Mouse (Mus musculus): Measurements from ENCODE around the gene Sult1a1. TPM values are rescaled to one million over a fixed set of nuclear protein-coding genes. Genes with fewer than 3 reads are reported as not detected.
"Not testable (repeated sequence)": the region's sequence is repeated elsewhere in the genome, so short reads cannot be mapped to it uniquely, and the experiment has no call there.

Sult1a1 gene
- total and polyA plus RNA-seq, 2 experiments, result 566 to 727 TPM

DNA sequence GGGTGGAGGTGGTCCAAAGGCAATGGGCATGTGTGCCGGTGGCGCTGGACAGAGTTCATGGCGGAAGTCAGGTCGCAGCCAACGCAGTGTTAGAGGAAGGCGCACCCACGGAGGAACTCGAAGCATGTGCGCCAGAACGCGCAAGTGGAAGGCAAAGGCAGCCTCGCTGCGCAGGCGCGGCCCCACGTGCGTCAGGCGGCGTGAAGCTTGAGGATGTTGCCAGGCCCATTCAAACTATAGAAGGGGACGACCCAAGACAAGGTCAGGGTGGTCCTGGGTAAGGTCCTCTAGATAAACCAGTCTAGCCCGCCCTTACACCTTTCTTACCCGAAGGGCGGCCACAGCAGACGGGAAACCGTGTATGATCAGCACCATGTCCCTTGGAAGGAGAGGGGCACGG, 16.2 kb upstream of the Sult1a1 start:
- Histone ChIP-seq H3K27me3 (ENCODE audit: control insufficient read depth, insufficient read depth, low read length) (no peaks in the 10 kb centered on the region), H3K79me2 (ENCODE audit: control insufficient read depth, insufficient read depth, low read length) (peaks cover 7% of the 10 kb centered on the region; the same call in 1 of the 2 replicates), H3K36me3 (ENCODE audit: control insufficient read depth, insufficient read depth, low read length) (no peaks in the 10 kb centered on the region), H3K4me1 (ENCODE audit: control insufficient read depth, insufficient read depth, low read length) (peaks cover 35% of the 10 kb centered on the region), H3K4me3 (ENCODE audit: insufficient read depth, low read depth, low read length) (no peak overlapping the region), H3K27ac (replicated peaks; ENCODE audit: insufficient read depth, low read depth, low read length) (no peak overlapping the region), H3K9ac (ENCODE audit: low read depth, low read length) (no peak overlapping the region)
- no peak for DNase-seq (ENCODE audit: extremely low read depth, low read depth, low spot score)
- 94% methylated on average over 26 of the region's 26 CpGs for WGBS
- TF ChIP-seq POLR2A (IDR thresholded peaks at IDR 0.05; ENCODE audit: extremely low read depth, insufficient read depth, low read length) (no peak), CTCF (IDR thresholded peaks at IDR 0.05; ENCODE audit: low read depth, low read length) (no peak)

DNA sequence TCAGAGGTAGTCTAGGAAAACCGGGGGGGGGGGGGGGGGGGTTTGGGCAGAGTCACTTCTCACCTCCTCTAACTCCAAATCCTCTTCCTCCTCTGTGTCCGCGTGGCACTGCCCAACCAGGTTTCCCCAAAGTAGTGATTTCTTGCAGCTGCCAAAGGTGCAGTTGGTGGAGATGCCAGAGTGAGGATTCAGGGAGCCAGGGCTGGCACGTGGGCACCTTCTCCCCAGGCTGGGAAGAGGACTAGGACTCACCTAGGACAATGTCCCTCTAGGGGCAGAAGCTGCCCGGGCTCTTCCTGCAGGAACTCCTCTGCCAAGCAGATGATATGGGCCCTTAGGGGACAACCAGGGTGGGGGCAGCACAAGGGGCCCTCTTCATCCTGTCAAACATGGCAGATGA, 15.4 kb upstream of the Sult1a1 start:
- Histone ChIP-seq H3K27ac (replicated peaks; ENCODE audit: insufficient read depth, low read depth, low read length) (peak overlapping the region; percentile 22), H3K79me2 (ENCODE audit: control insufficient read depth, insufficient read depth, low read length) (peaks cover 7% of the 10 kb centered on the region; the same call in 1 of the 2 replicates), H3K9ac (ENCODE audit: low read depth, low read length) (no peak overlapping the region), H3K4me3 (ENCODE audit: insufficient read depth, low read depth, low read length) (no peak overlapping the region), H3K36me3 (ENCODE audit: control insufficient read depth, insufficient read depth, low read length) (no peaks in the 10 kb centered on the region), H3K27me3 (ENCODE audit: control insufficient read depth, insufficient read depth, low read length) (no peaks in the 10 kb centered on the region), H3K4me1 (ENCODE audit: control insufficient read depth, insufficient read depth, low read length) (peaks cover 31% of the 10 kb centered on the region)
- WGBS, result 30% methylated on average over 5 of the region's 5 CpGs
- TF ChIP-seq POLR2A (IDR thresholded peaks at IDR 0.05; ENCODE audit: extremely low read depth, insufficient read depth, low read length) (no peak), CTCF (IDR thresholded peaks at IDR 0.05; ENCODE audit: low read depth, low read length) (0 out of 2 replicates have a peak, but pooled peaks have one; percentile 34)
- DNase-seq (ENCODE audit: extremely low read depth, low read depth, low spot score), result peak; percentile 77

DNA sequence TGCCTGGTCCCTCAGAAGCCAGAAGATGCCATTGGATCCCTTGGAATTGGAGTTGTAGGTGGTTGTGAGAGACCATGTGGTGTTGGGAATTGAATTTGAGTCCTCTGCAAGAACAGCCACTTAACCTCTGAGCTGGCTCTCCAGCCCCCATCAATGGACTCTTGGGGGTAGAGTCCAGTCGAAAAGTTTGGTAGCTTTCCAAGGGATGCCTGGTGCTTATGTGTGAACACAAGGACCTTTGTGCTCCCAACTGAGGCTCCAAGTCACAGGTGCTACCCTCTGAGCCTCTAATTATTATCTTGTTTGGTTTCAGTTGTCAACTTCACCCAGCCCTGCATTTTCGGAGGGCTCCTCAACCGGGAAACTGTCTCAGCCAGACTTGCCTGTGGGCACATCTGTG, 14.5 kb upstream of the Sult1a1 start:
- TF ChIP-seq POLR2A (IDR thresholded peaks at IDR 0.05; ENCODE audit: extremely low read depth, insufficient read depth, low read length) (no peak), CTCF (IDR thresholded peaks at IDR 0.05; ENCODE audit: low read depth, low read length) (no peak)
- H3K36me3 ChIP-seq (ENCODE audit: control insufficient read depth, insufficient read depth, low read length), result no peaks in the 10 kb centered on the region
- no peak overlapping the region for H3K4me3 ChIP-seq (ENCODE audit: insufficient read depth, low read depth, low read length)
- H3K9ac ChIP-seq (ENCODE audit: low read depth, low read length), result peak overlapping the region; percentile 12
- H3K27me3 ChIP-seq (ENCODE audit: control insufficient read depth, insufficient read depth, low read length), result no peaks in the 10 kb centered on the region
- DNase-seq (ENCODE audit: extremely low read depth, low read depth, low spot score), result peak; percentile 97
- no peaks in the 10 kb centered on the region for H3K79me2 ChIP-seq (ENCODE audit: control insufficient read depth, insufficient read depth, low read length)
- peaks cover 29% of the 10 kb centered on the region for H3K4me1 ChIP-seq (ENCODE audit: control insufficient read depth, insufficient read depth, low read length)
- H3K27ac ChIP-seq (replicated peaks; ENCODE audit: insufficient read depth, low read depth, low read length), result peak overlapping the region; percentile 83
- 27% methylated on average over 3 of the region's 3 CpGs for WGBS

DNA sequence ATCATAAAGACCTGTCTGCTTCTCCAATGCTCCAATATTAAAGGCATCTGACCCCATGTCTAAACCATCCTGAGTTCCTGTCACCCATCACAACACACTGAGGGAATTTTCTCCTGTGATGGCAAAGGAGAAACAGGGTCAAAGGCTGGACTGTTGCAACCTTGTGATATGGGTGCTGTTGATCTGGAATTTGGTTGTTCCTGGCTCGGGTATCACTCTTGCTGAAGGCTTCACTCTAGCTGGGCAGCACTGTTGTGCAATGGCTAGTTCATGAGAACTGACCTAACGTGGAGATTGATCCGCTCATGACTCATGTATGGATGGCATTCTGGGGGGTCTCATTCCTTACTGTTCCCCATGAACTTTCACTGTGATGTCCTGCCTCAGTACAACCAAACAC, 12.8 kb upstream of the Sult1a1 start:
- TF ChIP-seq POLR2A (IDR thresholded peaks at IDR 0.05; ENCODE audit: extremely low read depth, insufficient read depth, low read length), result no peak
- no peak for TF ChIP-seq CTCF (IDR thresholded peaks at IDR 0.05; ENCODE audit: low read depth, low read length)
- 19% methylated on average over 3 of the region's 3 CpGs for WGBS
- peaks cover 26% of the 10 kb centered on the region for H3K4me1 ChIP-seq (ENCODE audit: control insufficient read depth, insufficient read depth, low read length)
- no peaks in the 10 kb centered on the region for H3K79me2 ChIP-seq (ENCODE audit: control insufficient read depth, insufficient read depth, low read length)
- H3K27me3 ChIP-seq (ENCODE audit: control insufficient read depth, insufficient read depth, low read length), result no peaks in the 10 kb centered on the region
- H3K27ac ChIP-seq (replicated peaks; ENCODE audit: insufficient read depth, low read depth, low read length), result peak overlapping the region; percentile 84
- no peak overlapping the region for H3K4me3 ChIP-seq (ENCODE audit: insufficient read depth, low read depth, low read length)
- H3K36me3 ChIP-seq (ENCODE audit: control insufficient read depth, insufficient read depth, low read length), result no peaks in the 10 kb centered on the region
- 0 out of 2 replicates have a peak overlapping the region, but pooled peaks have one; percentile 1 for H3K9ac ChIP-seq (ENCODE audit: low read depth, low read length)
- DNase-seq (ENCODE audit: extremely low read depth, low read depth, low spot score), result peak; percentile 99

DNA sequence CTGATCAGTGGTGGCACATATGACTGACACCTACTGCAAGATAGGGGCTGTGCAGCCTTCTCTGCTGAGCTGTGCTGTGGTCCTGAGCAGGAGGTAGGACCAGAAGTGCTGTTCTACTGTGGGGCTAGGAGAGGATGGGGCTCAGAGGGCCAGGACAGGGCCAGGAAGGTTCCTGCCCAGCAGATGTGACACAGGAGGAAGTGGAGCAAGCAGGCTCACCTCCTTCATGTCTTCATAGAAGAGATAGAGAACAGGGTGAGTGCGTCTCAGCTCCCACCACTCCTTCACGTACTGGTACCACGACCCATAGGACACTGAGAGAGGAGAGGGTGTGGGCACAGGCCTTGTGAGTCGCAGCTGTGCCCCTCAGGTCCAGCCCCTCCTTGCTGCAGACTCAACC, 11.9 kb upstream of the Sult1a1 start:
- not testable (repeated sequence) for DNase-seq (ENCODE audit: extremely low read depth, low read depth, low spot score); H3K79me2 ChIP-seq (ENCODE audit: control insufficient read depth, insufficient read depth, low read length); H3K36me3 ChIP-seq (ENCODE audit: control insufficient read depth, insufficient read depth, low read length); H3K27me3 ChIP-seq (ENCODE audit: control insufficient read depth, insufficient read depth, low read length); H3K4me3 ChIP-seq (ENCODE audit: insufficient read depth, low read depth, low read length); H3K9ac ChIP-seq (ENCODE audit: low read depth, low read length)
- 80% methylated on average over 4 of the region's 4 CpGs for WGBS
- Histone ChIP-seq H3K27ac (replicated peaks; ENCODE audit: insufficient read depth, low read depth, low read length) (peak overlapping the region; percentile 36), H3K4me1 (ENCODE audit: control insufficient read depth, insufficient read depth, low read length) (peaks cover 25% of the 10 kb centered on the region)

DNA sequence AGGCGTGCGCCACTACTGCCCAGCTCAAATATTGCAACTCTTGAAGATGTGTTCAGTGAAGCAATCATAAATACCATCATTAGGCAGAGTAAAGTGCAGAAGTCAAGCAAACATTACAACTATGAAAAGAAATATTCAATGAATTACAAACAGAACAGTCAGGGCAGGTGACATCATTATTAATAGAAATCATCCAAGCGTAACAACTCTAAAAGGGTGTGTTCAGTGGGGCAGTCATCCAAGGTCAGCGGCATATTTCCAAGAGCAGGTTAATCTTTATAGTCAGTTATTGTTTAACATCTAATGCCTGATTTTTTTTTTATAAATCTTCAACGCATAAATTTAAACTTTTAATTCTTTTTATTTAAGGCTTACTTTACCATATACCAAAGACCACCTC, 5.0 kb upstream of the Sult1a1 start:
- WGBS, result 20% methylated on average over 5 of the region's 5 CpGs
- no peaks in the 10 kb centered on the region for H3K79me2 ChIP-seq (ENCODE audit: control insufficient read depth, insufficient read depth, low read length)
- no peak overlapping the region for H3K9ac ChIP-seq (ENCODE audit: low read depth, low read length)
- TF ChIP-seq POLR2A (IDR thresholded peaks at IDR 0.05; ENCODE audit: extremely low read depth, insufficient read depth, low read length) (no peak), CTCF (IDR thresholded peaks at IDR 0.05; ENCODE audit: low read depth, low read length) (0 out of 2 replicates have a peak, but pooled peaks have one; percentile 6)
- H3K27me3 ChIP-seq (ENCODE audit: control insufficient read depth, insufficient read depth, low read length), result no peaks in the 10 kb centered on the region
- DNase-seq (ENCODE audit: extremely low read depth, low read depth, low spot score), result peak; percentile 98
- no peak overlapping the region for H3K4me3 ChIP-seq (ENCODE audit: insufficient read depth, low read depth, low read length)
- no peak overlapping the region for H3K27ac ChIP-seq (replicated peaks; ENCODE audit: insufficient read depth, low read depth, low read length)
- peaks cover 36% of the 10 kb centered on the region for H3K4me1 ChIP-seq (ENCODE audit: control insufficient read depth, insufficient read depth, low read length)
- no peaks in the 10 kb centered on the region for H3K36me3 ChIP-seq (ENCODE audit: control insufficient read depth, insufficient read depth, low read length)

Data from liver, adult 2 months (tissue).